Mouse (Mus musculus) liver, embryonic 11.5 days (tissue): ENCODE data around the gene Zbtb5. TPM values are rescaled to one million over a fixed set of nuclear protein-coding genes. Genes with fewer than 3 reads are reported as not detected.
"Not testable (repeated sequence)": the region's sequence is repeated elsewhere in the genome, so short reads cannot be mapped to it uniquely, and the experiment has no call there.

Source experiments
- ATAC-seq: fragments of 200-750 bp; cut with Nextera tagmentation; replicated peaks from 2 replicates; pipeline ENCODE4 v1.8.0; 2017; ENCODE audit warnings: moderate number of reproducible peaks, mild to moderate bottlenecking, moderate TSS enrichment, moderate library complexity; ENCODE audit not compliant: low FRiP score
- DNase-seq: peaks from one replicate; pipeline ENCODE4 v3.0.0-alpha.2; 2017; ENCODE audit warnings: low spot score
- H3K27ac ChIP-seq: fragments of 300-500 bp; sonication (generic); 2 replicates; pipeline ENCODE4 v1.5.1; 2014; ENCODE audit warnings: mild to moderate bottlenecking, low read depth, low read length, control low read depth
- H3K27me3 ChIP-seq: fragments of 300-500 bp; sonication (generic); replicated peaks from 2 replicates; pipeline ENCODE4 v1.6.1; 2014; ENCODE audit warnings: low read length, mixed read lengths; ENCODE audit not compliant: control insufficient read depth, insufficient read depth
- H3K36me3 ChIP-seq: fragments of 300-500 bp; sonication (generic); 2 replicates; pipeline ENCODE4 v1.6.1; 2014; ENCODE audit warnings: mild to moderate bottlenecking, low read length, moderate library complexity, mixed read lengths; ENCODE audit not compliant: control insufficient read depth, insufficient read depth
- H3K4me1 ChIP-seq: fragments of 300-500 bp; sonication (generic); replicated peaks from 2 replicates; pipeline ENCODE4 v1.6.1; 2014; ENCODE audit warnings: low read length, mixed read lengths; ENCODE audit not compliant: control insufficient read depth, insufficient read depth
- H3K4me2 ChIP-seq: fragments of 300-500 bp; sonication (generic); 2 replicates; pipeline ENCODE4 v1.6.1; 2014; ENCODE audit warnings: mild to moderate bottlenecking, control low read depth, moderate library complexity
- H3K4me3 ChIP-seq: fragments of 300-500 bp; sonication (generic); 2 replicates; pipeline ENCODE4 v1.5.1; 2014; ENCODE audit warnings: low read depth, low read length, control low read depth
- H3K9ac ChIP-seq: fragments of 300-500 bp; sonication (generic); 2 replicates; pipeline ENCODE4 v1.6.1; 2014; ENCODE audit warnings: low read depth, low read length, control low read depth
- H3K9me3 ChIP-seq: fragments of 300-500 bp; sonication (generic); 2 replicates; pipeline ENCODE4 v1.6.1; 2016; ENCODE audit warnings: low read length, inconsistent platforms, mixed read lengths; ENCODE audit not compliant: control insufficient read depth
- WGBS: fragments of 180-500 bp; shearing (Covaris S2); extraction: QIAGEN DNeasy Blood & Tissue Kit; methylation state at CpG from one replicate; pipeline ENCODE4 v1.1.7; 2014; 5-methylcytosine and 5-hydroxymethylcytosine counted together
- polyA plus RNA-seq: library from polyadenylated mRNA; unstranded; fragments of >200 nt; fragmentation: Nextera tagmentation; extraction: Ambion mirVana; gene quantifications from 2 replicates; pipeline ENCODE4 v1.2.1, GENCODE M21; 2014

The Zbtb5 gene
- polyA plus RNA-seq, 1 experiment from 2014 or later = 12.7 TPM

GRCm38 (mm10) chr4:44948314-44948713 lies 63.9 kb downstream of the Zbtb5 start:
- 74% methylated on average over 1 of the region's 1 CpGs for WGBS
- DNase-seq = no peak
- H3K9me3 ChIP-seq = no peaks in the 10 kb centered on the region

DNA sequence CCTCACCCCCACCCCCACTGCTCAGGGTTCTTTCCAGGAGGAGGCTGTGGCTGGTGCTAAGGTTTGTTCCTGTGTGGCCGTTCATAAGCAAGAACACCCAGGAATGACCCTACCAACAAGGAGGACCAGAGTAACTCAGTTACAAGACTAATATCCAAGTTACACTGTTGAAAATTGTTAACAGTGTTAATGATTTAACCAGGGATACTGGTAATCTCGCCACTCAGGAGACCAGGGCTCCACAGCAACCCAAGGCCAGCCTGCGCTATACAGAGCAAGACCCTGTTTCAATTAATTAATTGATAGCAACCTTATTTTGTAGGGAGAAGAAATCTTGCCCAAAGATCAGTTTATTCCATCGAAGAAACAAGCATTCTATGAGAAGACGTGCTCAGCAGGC lies 64.7 kb downstream of the Zbtb5 start:
- H3K4me3 ChIP-seq = no peak overlapping the region
- H3K9ac ChIP-seq = no peak overlapping the region
- no peak overlapping the region for H3K4me2 ChIP-seq
- H3K9me3 ChIP-seq = no peaks in the 10 kb centered on the region
- 83% methylated on average over 5 of the region's 5 CpGs for WGBS
- no peak overlapping the region for H3K27ac ChIP-seq
- DNase-seq (no peak), ATAC-seq (no peak)
- H3K27me3 ChIP-seq = no peaks in the 10 kb centered on the region
- no peaks in the 10 kb centered on the region for H3K36me3 ChIP-seq
- H3K4me1 ChIP-seq = no peaks in the 10 kb centered on the region

More at GRCm38 (mm10) chr4:44948314-44948713, 63.9 kb downstream of the Zbtb5 start:
- no peak overlapping the region for H3K4me2 ChIP-seq
- no peak overlapping the region for H3K27ac ChIP-seq
- ATAC-seq = no peak
- H3K4me3 ChIP-seq = no peak overlapping the region
- no peaks in the 10 kb centered on the region for H3K4me1 ChIP-seq
- H3K27me3 ChIP-seq = no peaks in the 10 kb centered on the region
- H3K36me3 ChIP-seq = no peaks in the 10 kb centered on the region
- no peak overlapping the region for H3K9ac ChIP-seq

DNA sequence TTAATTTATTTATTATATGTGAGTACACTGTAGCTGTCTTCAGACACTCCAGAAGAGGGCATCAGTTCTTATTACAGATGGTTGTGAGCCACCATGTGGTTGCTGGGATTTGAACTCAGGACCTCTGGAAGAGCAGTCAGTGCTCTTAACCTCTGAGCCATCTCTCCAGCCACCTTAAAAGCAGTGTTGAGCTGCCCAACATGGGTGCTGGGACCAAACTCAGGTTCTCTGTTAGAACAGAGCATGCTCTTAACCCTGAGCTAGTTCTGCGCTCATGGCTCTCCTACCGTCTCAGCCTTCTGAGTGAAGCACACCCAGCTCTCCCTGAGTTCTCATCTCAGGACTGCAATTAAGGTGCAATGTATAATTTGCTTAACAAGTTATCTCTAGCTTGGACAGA lies 66.1 kb downstream of the Zbtb5 start:
- ATAC-seq, H3K4me1 ChIP-seq, H3K4me2 ChIP-seq, H3K4me3 ChIP-seq, H3K27me3 ChIP-seq, H3K9me3 ChIP-seq, H3K27ac ChIP-seq, H3K9ac ChIP-seq, H3K36me3 ChIP-seq, DNase-seq: not testable (repeated sequence)
- 98% methylated on average over 2 of the region's 2 CpGs for WGBS

GRCm38 (mm10) chr4:44944426-44945075 lies 67.7 kb downstream of the Zbtb5 start:
- DNase-seq (no peak), ATAC-seq (no peak)
- no peaks in the 10 kb centered on the region for H3K36me3 ChIP-seq
- no peaks in the 10 kb centered on the region for H3K9me3 ChIP-seq
- H3K4me2 ChIP-seq = no peak overlapping the region
- 79% methylated on average over 10 of the region's 10 CpGs for WGBS
- H3K27me3 ChIP-seq = no peaks in the 10 kb centered on the region
- no peak overlapping the region for H3K9ac ChIP-seq
- no peaks in the 10 kb centered on the region for H3K4me1 ChIP-seq
- H3K27ac ChIP-seq = no peak overlapping the region
- H3K4me3 ChIP-seq = no peak overlapping the region

GRCm38 (mm10) chr4:44943480-44943879 lies 68.7 kb downstream of the Zbtb5 start:
- no peaks in the 10 kb centered on the region for H3K27me3 ChIP-seq
- DNase-seq = no peak
- whole genome bisulfite sequencing = 71% methylated on average over 6 of the region's 6 CpGs
- H3K4me1 ChIP-seq = no peaks in the 10 kb centered on the region
- no peak overlapping the region for H3K4me2 ChIP-seq
- no peak for ATAC-seq
- H3K9ac ChIP-seq = no peak overlapping the region
- no peaks in the 10 kb centered on the region for H3K36me3 ChIP-seq
- no peak overlapping the region for H3K27ac ChIP-seq
- no peaks in the 10 kb centered on the region for H3K9me3 ChIP-seq
- H3K4me3 ChIP-seq = no peak overlapping the region

GRCm38 (mm10) chr4:44942237-44942636 lies 70.0 kb downstream of the Zbtb5 start:
- Histone ChIP-seq H3K4me3 (no peak overlapping the region), H3K27ac (no peak overlapping the region)
- WGBS = 35% methylated on average over 1 of the region's 1 CpGs

More at GRCm38 (mm10) chr4:44942237-44942636, 70.0 kb downstream of the Zbtb5 start:
- no peaks in the 10 kb centered on the region for H3K36me3 ChIP-seq
- ATAC-seq (no peak), DNase-seq (no peak)
- no peaks in the 10 kb centered on the region for H3K27me3 ChIP-seq
- no peak overlapping the region for H3K4me2 ChIP-seq
- no peaks in the 10 kb centered on the region for H3K4me1 ChIP-seq
- no peak overlapping the region for H3K9ac ChIP-seq
- H3K9me3 ChIP-seq = no peaks in the 10 kb centered on the region

Other genes starting within 250 kb of the Zbtb5 start
- 128 and 139 TPM in 2 replicates for gene Grhpr, start 31.0 kb downstream of the Zbtb5 start, polyA plus RNA-seq
- 58.6 and 58.8 TPM in 2 replicates for gene Polr1e, start 6.2 kb upstream of the Zbtb5 start, polyA plus RNA-seq
- 9.3 and 10.5 TPM in 2 replicates for gene Fbxo10, start 72.2 kb upstream of the Zbtb5 start, polyA plus RNA-seq
- gene Tomm5, start 95.7 kb upstream of the Zbtb5 start, polyA plus RNA-seq = 445 and 480 TPM in 2 replicates
- gene Frmpd1, start 172.5 kb upstream of the Zbtb5 start, polyA plus RNA-seq = 0.77 and 1.3 TPM in 2 replicates